Mouse (Mus musculus) spleen, postnatal 4 days (tissue): ENCODE results near the gene Morn3.

Source experiments
- DNase-seq, 2 experiments: peaks; one replicate each; pipeline ENCODE4 v3.0.0; 2022; ENCODE audit warnings: low spot score in 2 of 2

Gene Morn3

GRCm38 (mm10) chr5:123024965-123025573 lies 21.7 kb downstream of the Morn3 start:
- peak; percentile 56 to 78 for DNase-seq

- DNase-seq = no peak
These were observed 22.5 kb downstream of the Morn3 start for GRCm38 (mm10) chr5:123024312-123024711.

GRCm38 (mm10) chr5:123023049-123023448 lies 23.8 kb downstream of the Morn3 start:
- no peak for DNase-seq

GRCm38 (mm10) chr5:123021438-123021837 lies 25.4 kb downstream of the Morn3 start:
- DNase-seq = no peak

GRCm38 (mm10) chr5:123020426-123020825 lies 26.4 kb downstream of the Morn3 start:
- DNase-seq = no peak

- no peak for DNase-seq
These were observed 27.3 kb downstream of the Morn3 start for GRCm38 (mm10) chr5:123019336-123020016.

GRCm38 (mm10) chr5:123017504-123017903 lies 29.3 kb downstream of the Morn3 start:
- DNase-seq = no peak

- no peak for DNase-seq
These were observed 30.9 kb downstream of the Morn3 start for GRCm38 (mm10) chr5:123015915-123016314.

- peak; percentile 98 for DNase-seq
These were observed 31.8 kb downstream of the Morn3 start, which contains the start of gene Orai1 for GRCm38 (mm10) chr5:123014753-123015701. TSS of gene Orai1 (plus strand) at chr5:123015074.

- DNase-seq = peak; percentile 63 to 82
These were observed 33.1 kb downstream of the Morn3 start for GRCm38 (mm10) chr5:123013599-123014315.

GRCm38 (mm10) chr5:123011705-123012104 lies 35.1 kb downstream of the Morn3 start:
- no peak for DNase-seq

- no peak for DNase-seq
These were observed 36.0 kb downstream of the Morn3 start for GRCm38 (mm10) chr5:123010806-123011205.

- no peak for DNase-seq
These were observed 36.9 kb downstream of the Morn3 start for GRCm38 (mm10) chr5:123009873-123010272.

GRCm38 (mm10) chr5:123008877-123009493 lies 37.8 kb downstream of the Morn3 start:
- DNase-seq = no peak

GRCm38 (mm10) chr5:123005716-123006592 lies 40.9 kb downstream of the Morn3 start:
- DNase-seq = no peak

GRCm38 (mm10) chr5:123000901-123001300 lies 45.9 kb downstream of the Morn3 start:
- DNase-seq = no peak

- no peak for DNase-seq
These were observed 49.3 kb downstream of the Morn3 start for GRCm38 (mm10) chr5:122997205-122998204.

- no peak for DNase-seq
These were observed 51.9 kb downstream of the Morn3 start for GRCm38 (mm10) chr5:122994910-122995309.

GRCm38 (mm10) chr5:122994303-122994846 lies 52.4 kb downstream of the Morn3 start:
- peak; percentile 85 to 88 for DNase-seq
